Mouse (Mus musculus) cerebellum, adult 2 months (tissue): ENCODE data around the gene Tmprss6. TPM values are rescaled to one million over a fixed set of nuclear protein-coding genes. Genes with fewer than 3 reads are reported as not detected.

Source experiments
- DNase-seq, 2 experiments: peaks; one replicate each; pipeline ENCODE4 v3.0.0; 2021
- H3K27ac ChIP-seq: fragments of 200-500 bp; 2 replicates; pipeline ENCODE4 v1.5.1; 2012; ENCODE audit warnings: low read length, control low read depth, inconsistent platforms; ENCODE audit not compliant: insufficient read depth
- H3K27me3 ChIP-seq: fragments of 200-500 bp; 2 replicates; pipeline ENCODE4 v1.6.1; 2012; ENCODE audit warnings: inconsistent platforms, mild to moderate bottlenecking, low read length, moderate library complexity; ENCODE audit not compliant: control insufficient read depth, insufficient read depth
- H3K4me1 ChIP-seq: fragments of 200-500 bp; 2 replicates; pipeline ENCODE4 v1.6.1; 2011; ENCODE audit warnings: low read length; ENCODE audit not compliant: control insufficient read depth, insufficient read depth
- H3K4me3 ChIP-seq: fragments of 200-500 bp; replicated peaks from 2 replicates; pipeline ENCODE3; 2011; ENCODE audit warnings: mild to moderate bottlenecking, low read depth, low read length, control low read depth; ENCODE audit not compliant: insufficient read depth
- CTCF ChIP-seq: fragments of 200-500 bp; IDR thresholded peaks from 2 replicates; pipeline ENCODE4 v1.5.1; 2011; ENCODE audit warnings: low read depth, mild to moderate bottlenecking, control low read depth, low read length, moderate library complexity, borderline replicate concordance; ENCODE audit not compliant: insufficient read depth
- POLR2A ChIP-seq: fragments of 200-500 bp; IDR thresholded peaks from 2 replicates; pipeline ENCODE4 v1.6.1; 2011; ENCODE audit warnings: low read length, control low read depth, borderline replicate concordance; ENCODE audit not compliant: insufficient read depth
- WGBS: fragments of 180-500 bp; shearing (Covaris S2); methylation state at CpG from one replicate; pipeline ENCODE4 v1.1.7; 2018; 5-methylcytosine and 5-hydroxymethylcytosine counted together
- polyA plus RNA-seq: library from polyadenylated mRNA; depleted of rRNA; stranded (reverse); fragments of >200 nt; gene quantifications from 2 replicates; pipeline ENCODE4 v1.2.3, GENCODE M21; 2012

Gene Tmprss6
- polyA plus RNA-seq, 1 experiment: 0.08 TPM

- Histone ChIP-seq H3K4me1 (peaks cover 7% of the 10 kb centered on the region; the same call in 1 of the 2 replicates), H3K4me3 (no peak overlapping the region), H3K27me3 (no peaks in the 10 kb centered on the region), H3K27ac (no peak overlapping the region)
- 63% methylated on average over 12 of the region's 12 CpGs for WGBS
- DNase-seq: no peak
- TF ChIP-seq CTCF (no peak), POLR2A (no peak)
Measured at GRCm38 (mm10) chr15:78509297-78509899, 41.0 kb upstream of the Tmprss6 start.

GRCm38 (mm10) chr15:78508443-78508842, 40.0 kb upstream of the Tmprss6 start:
- no peak overlapping the region for H3K27ac ChIP-seq
- TF ChIP-seq CTCF (no peak), POLR2A (no peak)
- peaks cover 7% of the 10 kb centered on the region; the same call in 1 of the 2 replicates for H3K4me1 ChIP-seq
- no peak overlapping the region for H3K4me3 ChIP-seq
- DNase-seq: no peak
- no peaks in the 10 kb centered on the region for H3K27me3 ChIP-seq
- 84% methylated on average over 7 of the region's 7 CpGs for WGBS

GRCm38 (mm10) chr15:78505541-78505940, 37.1 kb upstream of the Tmprss6 start:
- Histone ChIP-seq H3K27ac (no peak overlapping the region), H3K4me3 (no peak overlapping the region), H3K4me1 (peaks cover 4% of the 10 kb centered on the region; the same call in 1 of the 2 replicates), H3K27me3 (no peaks in the 10 kb centered on the region)
- DNase-seq: no peak
- TF ChIP-seq POLR2A: no peak
- no peak for TF ChIP-seq CTCF
- 76% methylated on average over 3 of the region's 3 CpGs for WGBS

- TF ChIP-seq POLR2A (no peak), CTCF (no peak)
- DNase-seq: no peak
- Histone ChIP-seq H3K4me3 (no peak overlapping the region), H3K27ac (no peak overlapping the region), H3K27me3 (no peaks in the 10 kb centered on the region), H3K4me1 (no peaks in the 10 kb centered on the region)
- WGBS: 92% methylated on average over 5 of the region's 5 CpGs
Measured at GRCm38 (mm10) chr15:78504816-78505215, 36.4 kb upstream of the Tmprss6 start.

- Histone ChIP-seq H3K27me3 (no peaks in the 10 kb centered on the region), H3K4me3 (no peak overlapping the region), H3K4me1 (no peaks in the 10 kb centered on the region), H3K27ac (no peak overlapping the region)
- WGBS: 59% methylated on average over 1 of the region's 1 CpGs
- DNase-seq: no peak
- no peak for TF ChIP-seq POLR2A
- TF ChIP-seq CTCF: no peak
Measured at GRCm38 (mm10) chr15:78504013-78504412, 35.6 kb upstream of the Tmprss6 start.

GRCm38 (mm10) chr15:78502437-78503132, 34.2 kb upstream of the Tmprss6 start:
- no peak for DNase-seq
- TF ChIP-seq CTCF (no peak), POLR2A (no peak)
- Histone ChIP-seq H3K4me3 (no peak overlapping the region), H3K27ac (no peak overlapping the region), H3K27me3 (no peaks in the 10 kb centered on the region), H3K4me1 (no peaks in the 10 kb centered on the region)
- 94% methylated on average over 18 of the region's 18 CpGs for WGBS

GRCm38 (mm10) chr15:78494968-78495406, 26.6 kb upstream of the Tmprss6 start, which contains the start of gene Il2rb:
Gene Il2rb (minus strand): TSS chr15:78495271.
- H3K27ac ChIP-seq: no peak within 1 kb of the TSS
- no peak for TF ChIP-seq CTCF
- WGBS: 93% methylated on average over 11 of the region's 11 CpGs
- no peaks in the 10 kb centered on the region for H3K27me3 ChIP-seq
- no peak within 1 kb of the TSS for H3K4me3 ChIP-seq
- H3K4me1 ChIP-seq: peaks cover 3% of the 10 kb centered on the region
- DNase-seq: no peak
